Mouse (Mus musculus): ENCODE measurements around the gene Rgs3. TPM values are rescaled to one million over a fixed set of nuclear protein-coding genes. Genes with fewer than 3 reads are reported as not detected.

The Rgs3 gene
- polyA plus RNA-seq, 1 experiment from 2014 or later = 49.1 TPM

DNA sequence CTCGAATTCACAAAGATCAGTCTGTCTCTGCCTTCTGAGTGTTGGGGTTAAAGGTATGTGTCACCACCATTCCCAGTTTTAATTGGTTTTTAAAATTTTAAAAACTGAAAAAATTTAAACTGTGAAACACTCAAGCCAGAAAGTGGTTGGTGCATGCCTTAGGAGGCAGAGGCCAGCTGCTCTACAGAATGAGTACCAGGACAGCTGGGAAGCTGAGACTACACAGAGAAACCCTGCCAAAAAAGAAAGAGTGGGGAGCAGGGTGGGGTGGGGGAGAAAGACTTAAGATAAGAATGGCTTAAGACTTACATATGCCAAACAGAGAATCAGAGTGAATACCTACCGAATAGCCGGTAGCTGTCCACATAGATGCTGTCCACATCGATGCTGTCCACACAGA lies 73.6 kb downstream of the Rgs3 start:
- DNase-seq (no peak), ATAC-seq (ENCODE audit: low FRiP score, low TSS enrichment) (no peak)
- Histone ChIP-seq H3K4me3 (replicated peaks; ENCODE audit: low read depth, low read length) (no peak overlapping the region), H3K27ac (replicated peaks; ENCODE audit: low read depth, low read length) (no peak overlapping the region), H3K9me3 (ENCODE audit: control insufficient read depth, low read length) (no peaks in the 10 kb centered on the region), H3K9ac (replicated peaks; ENCODE audit: low read length) (no peak overlapping the region), H3K4me2 (ENCODE audit: low read length) (no peak overlapping the region), H3K36me3 (ENCODE audit: control insufficient read depth, insufficient read depth, low read length) (no peaks in the 10 kb centered on the region), H3K27me3 (ENCODE audit: control insufficient read depth, insufficient read depth, low read length) (no peaks in the 10 kb centered on the region), H3K4me1 (ENCODE audit: control insufficient read depth, insufficient read depth, low read length) (no peaks in the 10 kb centered on the region)
- WGBS = 92% methylated on average over 4 of the region's 4 CpGs

DNA sequence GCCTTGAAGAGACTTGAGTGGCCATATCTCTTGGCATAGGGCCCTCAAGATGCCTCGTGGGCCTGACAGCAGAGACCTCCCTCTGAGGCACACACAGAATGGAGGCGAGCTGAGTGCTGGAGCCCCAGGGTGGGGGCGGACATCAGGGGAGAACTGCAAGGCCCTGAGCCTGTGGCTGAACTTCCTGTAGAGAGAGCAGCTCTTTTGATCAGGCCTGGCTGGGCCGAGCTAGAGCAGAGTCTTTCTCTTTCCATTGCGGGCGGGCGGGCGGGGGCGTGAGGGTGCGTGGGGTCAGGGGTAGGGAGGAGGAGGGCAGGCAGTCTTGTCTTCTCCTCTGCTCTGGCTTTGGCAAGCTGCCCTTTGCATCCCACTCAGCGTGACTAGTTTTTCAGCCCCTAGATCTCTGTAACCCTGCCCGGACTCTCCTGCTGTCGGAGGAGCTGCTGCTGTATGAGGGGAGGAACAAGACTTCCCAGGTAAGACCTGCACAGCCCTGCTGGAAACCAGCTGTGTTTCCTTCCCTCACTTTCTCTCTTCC lies 74.5 kb downstream of the Rgs3 start:
- H3K4me3 ChIP-seq (replicated peaks; ENCODE audit: low read depth, low read length) = no peak overlapping the region
- H3K27ac ChIP-seq (replicated peaks; ENCODE audit: low read depth, low read length) = no peak overlapping the region
- no peak for ATAC-seq (ENCODE audit: low FRiP score, low TSS enrichment)
- H3K4me1 ChIP-seq (ENCODE audit: control insufficient read depth, insufficient read depth, low read length) = no peaks in the 10 kb centered on the region
- no peaks in the 10 kb centered on the region for H3K9me3 ChIP-seq (ENCODE audit: control insufficient read depth, low read length)
- DNase-seq = no peak
- 54% methylated on average over 13 of the region's 13 CpGs for WGBS
- H3K9ac ChIP-seq (replicated peaks; ENCODE audit: low read length) = no peak overlapping the region
- no peaks in the 10 kb centered on the region for H3K27me3 ChIP-seq (ENCODE audit: control insufficient read depth, insufficient read depth, low read length)
- no peaks in the 10 kb centered on the region for H3K36me3 ChIP-seq (ENCODE audit: control insufficient read depth, insufficient read depth, low read length)
- no peak overlapping the region for H3K4me2 ChIP-seq (ENCODE audit: low read length)

DNA sequence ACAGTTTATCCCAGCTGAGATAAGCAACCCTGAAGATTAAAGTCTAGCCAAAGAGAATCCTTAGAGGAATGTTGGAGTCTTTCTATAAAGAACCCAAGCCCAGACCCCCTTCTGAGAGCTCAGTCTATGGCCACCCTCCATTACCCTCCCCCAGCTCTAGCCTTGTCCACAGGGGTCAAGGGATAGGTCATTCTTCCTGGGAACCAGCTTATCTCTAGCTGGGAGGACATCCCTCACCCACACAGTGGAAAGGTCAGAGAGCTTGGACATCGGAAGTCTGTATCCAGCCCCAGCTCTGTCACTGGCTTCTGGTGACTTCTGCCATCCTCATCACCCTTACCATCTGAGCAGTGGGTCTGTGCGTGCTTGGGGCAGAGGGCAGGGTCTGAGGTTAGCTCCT lies 75.2 kb downstream of the Rgs3 start:
- no peak overlapping the region for H3K4me2 ChIP-seq (ENCODE audit: low read length)
- H3K9ac ChIP-seq (replicated peaks; ENCODE audit: low read length) = no peak overlapping the region
- 82% methylated on average over 2 of the region's 2 CpGs for WGBS
- H3K9me3 ChIP-seq (ENCODE audit: control insufficient read depth, low read length) = no peaks in the 10 kb centered on the region
- ATAC-seq (ENCODE audit: low FRiP score, low TSS enrichment) = no peak
- H3K27ac ChIP-seq (replicated peaks; ENCODE audit: low read depth, low read length) = no peak overlapping the region
- no peaks in the 10 kb centered on the region; the same call in 1 of the 2 replicates for H3K36me3 ChIP-seq (ENCODE audit: control insufficient read depth, insufficient read depth, low read length)
- no peak for DNase-seq
- H3K4me3 ChIP-seq (replicated peaks; ENCODE audit: low read depth, low read length) = no peak overlapping the region
- no peaks in the 10 kb centered on the region for H3K4me1 ChIP-seq (ENCODE audit: control insufficient read depth, insufficient read depth, low read length)
- no peaks in the 10 kb centered on the region for H3K27me3 ChIP-seq (ENCODE audit: control insufficient read depth, insufficient read depth, low read length)

- Histone ChIP-seq H3K27me3 (ENCODE audit: control insufficient read depth, insufficient read depth, low read length) (no peaks in the 10 kb centered on the region), H3K4me1 (ENCODE audit: control insufficient read depth, insufficient read depth, low read length) (no peaks in the 10 kb centered on the region), H3K9me3 (ENCODE audit: control insufficient read depth, low read length) (no peaks in the 10 kb centered on the region), H3K27ac (replicated peaks; ENCODE audit: low read depth, low read length) (no peak overlapping the region), H3K9ac (replicated peaks; ENCODE audit: low read length) (no peak overlapping the region), H3K36me3 (ENCODE audit: control insufficient read depth, insufficient read depth, low read length) (no peaks in the 10 kb centered on the region; the same call in 1 of the 2 replicates), H3K4me3 (replicated peaks; ENCODE audit: low read depth, low read length) (no peak overlapping the region), H3K4me2 (ENCODE audit: low read length) (no peak overlapping the region)
- no peak for ATAC-seq (ENCODE audit: low FRiP score, low TSS enrichment)
- 93% methylated on average over 6 of the region's 6 CpGs for WGBS
- DNase-seq = no peak
These were observed 76.4 kb downstream of the Rgs3 start for GRCm38 (mm10) chr4:62636047-62636446.

- H3K36me3 ChIP-seq (ENCODE audit: control insufficient read depth, insufficient read depth, low read length) = no peaks in the 10 kb centered on the region; the same call in 1 of the 2 replicates
- no peak overlapping the region for H3K9ac ChIP-seq (replicated peaks; ENCODE audit: low read length)
- H3K4me1 ChIP-seq (ENCODE audit: control insufficient read depth, insufficient read depth, low read length) = no peaks in the 10 kb centered on the region
- no peak overlapping the region for H3K4me2 ChIP-seq (ENCODE audit: low read length)
- 92% methylated on average over 4 of the region's 4 CpGs for WGBS
- no peak overlapping the region for H3K27ac ChIP-seq (replicated peaks; ENCODE audit: low read depth, low read length)
- no peaks in the 10 kb centered on the region for H3K9me3 ChIP-seq (ENCODE audit: control insufficient read depth, low read length)
- no peak overlapping the region for H3K4me3 ChIP-seq (replicated peaks; ENCODE audit: low read depth, low read length)
- H3K27me3 ChIP-seq (ENCODE audit: control insufficient read depth, insufficient read depth, low read length) = no peaks in the 10 kb centered on the region
- ATAC-seq (ENCODE audit: low FRiP score, low TSS enrichment) (no peak), DNase-seq (no peak)
These were observed 78.4 kb downstream of the Rgs3 start for GRCm38 (mm10) chr4:62637856-62638604.

DNA sequence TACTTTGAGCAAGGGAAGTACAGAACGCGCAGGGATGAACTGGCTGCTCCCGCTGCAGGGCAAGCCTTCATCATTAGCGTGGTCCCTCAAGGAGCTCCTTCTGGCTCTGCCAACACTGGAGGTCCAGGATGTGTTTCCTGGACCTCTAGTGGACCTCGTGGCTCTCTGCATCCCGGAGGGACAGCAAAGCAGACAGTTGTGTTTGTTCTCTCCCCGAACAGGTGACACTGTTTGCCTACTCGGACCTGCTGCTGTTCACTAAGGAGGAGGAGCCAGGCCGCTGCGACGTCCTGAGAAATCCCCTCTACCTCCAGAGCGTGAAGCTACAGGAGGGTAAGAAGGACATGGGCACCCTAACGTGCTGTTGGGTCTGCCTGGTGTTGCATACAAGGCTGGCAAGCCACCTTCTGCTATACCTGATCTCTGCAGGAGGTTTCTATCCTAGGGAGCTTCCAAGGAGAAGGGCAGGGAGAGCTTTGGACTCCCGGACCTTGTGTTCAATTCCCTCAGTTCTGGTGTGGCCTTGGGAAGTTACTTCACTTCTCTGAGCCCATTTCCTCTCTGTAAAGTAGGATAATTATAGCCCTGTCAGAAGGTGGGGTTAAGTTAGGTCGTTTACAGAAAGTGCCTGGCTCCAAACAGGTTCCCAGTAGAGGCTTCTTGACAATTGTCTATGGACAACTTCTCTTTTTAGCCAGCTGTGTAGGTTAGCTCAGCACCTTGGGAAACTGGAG lies 81.0 kb downstream of the Rgs3 start:
- H3K4me2 ChIP-seq (ENCODE audit: low read length) = no peak overlapping the region
- no peaks in the 10 kb centered on the region; the same call in 1 of the 2 replicates for H3K36me3 ChIP-seq (ENCODE audit: control insufficient read depth, insufficient read depth, low read length)
- no peaks in the 10 kb centered on the region for H3K4me1 ChIP-seq (ENCODE audit: control insufficient read depth, insufficient read depth, low read length)
- H3K4me3 ChIP-seq (replicated peaks; ENCODE audit: low read depth, low read length) = no peak overlapping the region
- DNase-seq = no peak
- H3K9me3 ChIP-seq (ENCODE audit: control insufficient read depth, low read length) = no peaks in the 10 kb centered on the region
- H3K27me3 ChIP-seq (ENCODE audit: control insufficient read depth, insufficient read depth, low read length) = no peaks in the 10 kb centered on the region
- ATAC-seq (ENCODE audit: low FRiP score, low TSS enrichment) = no peak
- H3K9ac ChIP-seq (replicated peaks; ENCODE audit: low read length) = no peak overlapping the region
- 0 out of 2 replicates have a peak overlapping the region, but pooled peaks have one; percentile 20 for H3K27ac ChIP-seq (replicated peaks; ENCODE audit: low read depth, low read length)
- WGBS = 80% methylated on average over 15 of the region's 15 CpGs

DNA sequence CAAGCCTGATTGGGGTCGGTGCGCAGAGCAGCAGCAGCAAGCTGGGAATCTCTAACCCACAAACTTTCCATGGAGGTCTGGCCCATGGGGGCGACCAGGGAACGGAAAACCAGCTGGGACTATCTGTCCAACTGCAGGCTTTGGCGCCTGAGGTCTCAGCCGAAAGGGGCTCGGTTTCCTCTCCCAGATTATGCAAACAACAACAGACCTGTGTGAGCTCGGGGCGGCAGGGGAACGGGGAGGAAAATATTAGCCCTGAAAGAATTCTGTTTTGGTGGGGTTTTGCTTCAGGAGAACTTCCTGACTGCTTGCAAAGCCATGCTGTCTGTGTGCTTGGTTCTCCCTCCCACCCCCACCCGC lies 81.6 kb downstream of the Rgs3 start:
- Histone ChIP-seq H3K27me3 (ENCODE audit: control insufficient read depth, insufficient read depth, low read length) (no peaks in the 10 kb centered on the region), H3K4me1 (ENCODE audit: control insufficient read depth, insufficient read depth, low read length) (no peaks in the 10 kb centered on the region), H3K9me3 (ENCODE audit: control insufficient read depth, low read length) (no peaks in the 10 kb centered on the region), H3K36me3 (ENCODE audit: control insufficient read depth, insufficient read depth, low read length) (no peaks in the 10 kb centered on the region; the same call in 1 of the 2 replicates), H3K4me3 (replicated peaks; ENCODE audit: low read depth, low read length) (no peak overlapping the region), H3K9ac (replicated peaks; ENCODE audit: low read length) (no peak overlapping the region), H3K4me2 (ENCODE audit: low read length) (no peak overlapping the region), H3K27ac (replicated peaks; ENCODE audit: low read depth, low read length) (no peak overlapping the region)
- DNase-seq = no peak
- WGBS = 43% methylated on average over 11 of the region's 11 CpGs
- ATAC-seq (ENCODE audit: low FRiP score, low TSS enrichment) = no peak

DNA sequence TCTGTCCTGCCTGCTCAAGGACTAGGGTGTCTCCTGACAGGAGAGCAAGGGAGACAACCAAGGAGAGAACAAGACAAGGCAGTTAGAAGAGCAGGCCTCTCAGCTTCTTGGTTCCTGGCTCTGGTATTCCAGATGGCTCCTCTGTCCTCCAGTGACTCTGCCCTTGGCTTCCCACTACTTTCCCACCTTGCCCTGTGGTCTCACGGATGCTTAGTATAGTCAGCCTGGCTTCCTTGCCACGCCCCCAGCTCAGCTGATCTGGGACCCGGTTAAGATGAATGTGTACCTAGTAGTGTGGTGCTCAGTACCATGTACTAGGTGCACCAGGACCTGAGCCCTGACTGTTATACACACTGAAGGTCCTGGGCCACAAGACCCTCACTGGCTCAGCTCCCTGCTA lies 82.0 kb downstream of the Rgs3 start:
- DNase-seq (no peak), ATAC-seq (ENCODE audit: low FRiP score, low TSS enrichment) (no peak)
- H3K9me3 ChIP-seq (ENCODE audit: control insufficient read depth, low read length) = no peaks in the 10 kb centered on the region
- no peaks in the 10 kb centered on the region; the same call in 1 of the 2 replicates for H3K36me3 ChIP-seq (ENCODE audit: control insufficient read depth, insufficient read depth, low read length)
- H3K4me2 ChIP-seq (ENCODE audit: low read length) = no peak overlapping the region
- no peaks in the 10 kb centered on the region for H3K4me1 ChIP-seq (ENCODE audit: control insufficient read depth, insufficient read depth, low read length)
- H3K9ac ChIP-seq (replicated peaks; ENCODE audit: low read length) = no peak overlapping the region
- no peaks in the 10 kb centered on the region for H3K27me3 ChIP-seq (ENCODE audit: control insufficient read depth, insufficient read depth, low read length)
- 84% methylated on average over 3 of the region's 3 CpGs for whole genome bisulfite sequencing
- H3K4me3 ChIP-seq (replicated peaks; ENCODE audit: low read depth, low read length) = no peak overlapping the region
- H3K27ac ChIP-seq (replicated peaks; ENCODE audit: low read depth, low read length) = no peak overlapping the region

All from midbrain, embryonic 14.5 days (tissue).